Mouse (Mus musculus): ENCODE data around the gene Rusc2. TPM values are rescaled to one million over a fixed set of nuclear protein-coding genes. Genes with fewer than 3 reads are reported as not detected.

The Rusc2 gene
- total RNA-seq, 1 experiment = 19.0 TPM

GRCm38 (mm10) chr4:43367787-43368186, 14.0 kb upstream of the Rusc2 start:
- H3K27ac ChIP-seq (ENCODE audit: insufficient read depth, low read depth, low read length, poor library complexity, severe bottlenecking) = no peak overlapping the region
- DNase-seq (ENCODE audit: low read depth, low spot score) = no peak
- H3K9ac ChIP-seq (ENCODE audit: insufficient read depth, low read depth, low read length, poor library complexity, severe bottlenecking) = no peak overlapping the region
- in situ Hi-C loops (cut with MboI; ENCODE audit: low sequenced_read_pairs in 2 of 2, unreplicated experiment in 2 of 2) = no loop called here
- no peaks in the 10 kb centered on the region for H3K9me3 ChIP-seq (ENCODE audit: control insufficient read depth, insufficient read depth, low read depth, low read length)
- H3K4me1 ChIP-seq (ENCODE audit: control insufficient read depth in 2 of 2, insufficient read depth in 2 of 2, low read length in 2 of 2, poor library complexity in 1 of 2) = peaks cover 0 to 4% of the 10 kb centered on the region in 2 experiments; a peak in 1 of 4 replicates
- no peaks in the 10 kb centered on the region for H3K36me3 ChIP-seq (ENCODE audit: control insufficient read depth, insufficient read depth, low read length, poor library complexity, severe bottlenecking)
- no peak overlapping the region for H3K4me3 ChIP-seq (ENCODE audit: insufficient read depth in 1 of 2, low read depth in 1 of 2, low read length in 2 of 2, poor library complexity in 1 of 2, severe bottlenecking in 1 of 2)
- TF ChIP-seq ZC3H11A (IDR thresholded peaks at IDR 0.05; ENCODE audit: borderline replicate concordance, low read depth, low read length) (no peak), CHD2 (IDR thresholded peaks at IDR 0.05; ENCODE audit: low read depth, low read length) (no peak), MAFK (IDR thresholded peaks at IDR 0.05; ENCODE audit: insufficient read depth, low read depth, low read length) (no peak), ZNF384 (IDR thresholded peaks at IDR 0.05; ENCODE audit: low read depth, low read length) (no peak), HCFC1 (IDR thresholded peaks at IDR 0.05; ENCODE audit: borderline replicate concordance, insufficient read depth, low read length) (no peak)

DNA sequence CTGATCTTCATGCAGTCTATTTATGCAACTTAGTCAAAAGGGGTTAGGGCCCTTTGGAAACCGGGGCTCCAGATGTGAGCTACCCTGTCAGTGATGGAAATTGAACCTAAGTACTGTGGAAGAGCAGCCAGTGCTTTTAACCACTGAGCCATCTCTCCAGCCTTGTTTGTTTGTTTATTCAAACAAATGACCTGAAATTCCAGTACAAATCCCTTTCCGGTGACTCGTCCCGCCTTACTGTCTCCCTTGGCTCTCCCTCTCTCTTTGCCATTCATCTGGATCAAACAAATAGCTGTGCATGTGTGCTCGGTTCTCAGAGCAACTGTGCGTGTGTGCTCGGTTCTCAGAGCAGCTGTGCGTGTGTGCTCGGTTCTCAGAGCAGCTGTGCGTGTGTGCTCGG, 10.4 kb upstream of the Rusc2 start:
- in situ Hi-C loops (cut with MboI; ENCODE audit: low sequenced_read_pairs in 2 of 2, unreplicated experiment in 2 of 2) = no loop called here
- Histone ChIP-seq H3K9ac (ENCODE audit: insufficient read depth, low read depth, low read length, poor library complexity, severe bottlenecking) (no peak overlapping the region), H3K36me3 (ENCODE audit: control insufficient read depth, insufficient read depth, low read length, poor library complexity, severe bottlenecking) (no peaks in the 10 kb centered on the region), H3K4me1 (ENCODE audit: control insufficient read depth in 2 of 2, insufficient read depth in 2 of 2, low read length in 2 of 2, poor library complexity in 1 of 2) (peaks cover 0 to 4% of the 10 kb centered on the region in 2 experiments; a peak in 1 of 4 replicates), H3K9me3 (ENCODE audit: control insufficient read depth, insufficient read depth, low read depth, low read length) (no peaks in the 10 kb centered on the region), H3K4me3 (ENCODE audit: insufficient read depth in 1 of 2, low read depth in 1 of 2, low read length in 2 of 2, poor library complexity in 1 of 2, severe bottlenecking in 1 of 2) (no peak overlapping the region), H3K27ac (ENCODE audit: insufficient read depth, low read depth, low read length, poor library complexity, severe bottlenecking) (no peak overlapping the region)
- no peak for TF ChIP-seq ZNF384 (IDR thresholded peaks at IDR 0.05; ENCODE audit: low read depth, low read length)
- TF ChIP-seq CHD2 (IDR thresholded peaks at IDR 0.05; ENCODE audit: low read depth, low read length) = no peak
- no peak for TF ChIP-seq ZC3H11A (IDR thresholded peaks at IDR 0.05; ENCODE audit: borderline replicate concordance, low read depth, low read length)
- TF ChIP-seq MAFK (IDR thresholded peaks at IDR 0.05; ENCODE audit: insufficient read depth, low read depth, low read length) = no peak
- TF ChIP-seq HCFC1 (IDR thresholded peaks at IDR 0.05; ENCODE audit: borderline replicate concordance, insufficient read depth, low read length) = no peak
- no peak for DNase-seq (ENCODE audit: low read depth, low spot score)

- Histone ChIP-seq H3K27ac (ENCODE audit: insufficient read depth, low read depth, low read length, poor library complexity, severe bottlenecking) (no peak overlapping the region), H3K9me3 (ENCODE audit: control insufficient read depth, insufficient read depth, low read depth, low read length) (no peaks in the 10 kb centered on the region), H3K9ac (ENCODE audit: insufficient read depth, low read depth, low read length, poor library complexity, severe bottlenecking) (no peak overlapping the region), H3K36me3 (ENCODE audit: control insufficient read depth, insufficient read depth, low read length, poor library complexity, severe bottlenecking) (no peaks in the 10 kb centered on the region), H3K4me3 (ENCODE audit: insufficient read depth in 1 of 2, low read depth in 1 of 2, low read length in 2 of 2, poor library complexity in 1 of 2, severe bottlenecking in 1 of 2) (no peak overlapping the region), H3K4me1 (ENCODE audit: control insufficient read depth in 2 of 2, insufficient read depth in 2 of 2, low read length in 2 of 2, poor library complexity in 1 of 2) (peaks cover 0 to 4% of the 10 kb centered on the region in 2 experiments; a peak in 1 of 4 replicates)
- no peak for DNase-seq (ENCODE audit: low read depth, low spot score)
- TF ChIP-seq ZC3H11A (IDR thresholded peaks at IDR 0.05; ENCODE audit: borderline replicate concordance, low read depth, low read length) (no peak), ZNF384 (IDR thresholded peaks at IDR 0.05; ENCODE audit: low read depth, low read length) (no peak), MAFK (IDR thresholded peaks at IDR 0.05; ENCODE audit: insufficient read depth, low read depth, low read length) (no peak), HCFC1 (IDR thresholded peaks at IDR 0.05; ENCODE audit: borderline replicate concordance, insufficient read depth, low read length) (no peak), CHD2 (IDR thresholded peaks at IDR 0.05; ENCODE audit: low read depth, low read length) (no peak)
- in situ Hi-C loops (cut with MboI; ENCODE audit: low sequenced_read_pairs in 2 of 2, unreplicated experiment in 2 of 2) = no loop called here
Measured at GRCm38 (mm10) chr4:43372155-43372554, 9.6 kb upstream of the Rusc2 start.

DNA sequence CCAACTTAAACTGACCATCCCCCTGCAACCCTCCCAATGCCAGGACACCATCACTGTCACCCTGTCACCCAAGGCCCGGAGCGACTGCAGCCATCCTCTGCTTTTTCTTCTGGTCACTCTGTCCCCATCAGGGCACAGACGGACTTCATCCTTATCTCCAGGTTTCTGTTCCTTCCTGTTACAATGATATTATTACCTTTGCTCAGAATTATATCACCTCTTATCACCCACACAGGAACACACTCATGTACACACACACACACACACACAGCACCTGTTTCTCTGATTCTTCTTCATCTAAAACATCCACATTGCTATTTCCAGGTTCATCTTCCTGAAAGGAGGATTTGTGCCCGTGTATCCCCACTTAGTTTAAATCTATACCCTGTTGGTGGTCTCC, 7.5 kb upstream of the Rusc2 start:
- no peak for DNase-seq (ENCODE audit: low read depth, low spot score)
- H3K9me3 ChIP-seq (ENCODE audit: control insufficient read depth, insufficient read depth, low read depth, low read length) = no peaks in the 10 kb centered on the region
- in situ Hi-C loops (cut with MboI; ENCODE audit: low sequenced_read_pairs in 2 of 2, unreplicated experiment in 2 of 2) = no loop called here
- no peak overlapping the region for H3K27ac ChIP-seq (ENCODE audit: insufficient read depth, low read depth, low read length, poor library complexity, severe bottlenecking)
- no peak overlapping the region for H3K4me3 ChIP-seq (ENCODE audit: insufficient read depth in 1 of 2, low read depth in 1 of 2, low read length in 2 of 2, poor library complexity in 1 of 2, severe bottlenecking in 1 of 2)
- TF ChIP-seq ZC3H11A (IDR thresholded peaks at IDR 0.05; ENCODE audit: borderline replicate concordance, low read depth, low read length) (no peak), MAFK (IDR thresholded peaks at IDR 0.05; ENCODE audit: insufficient read depth, low read depth, low read length) (no peak), ZNF384 (IDR thresholded peaks at IDR 0.05; ENCODE audit: low read depth, low read length) (no peak), HCFC1 (IDR thresholded peaks at IDR 0.05; ENCODE audit: borderline replicate concordance, insufficient read depth, low read length) (no peak), CHD2 (IDR thresholded peaks at IDR 0.05; ENCODE audit: low read depth, low read length) (no peak)
- H3K9ac ChIP-seq (ENCODE audit: insufficient read depth, low read depth, low read length, poor library complexity, severe bottlenecking) = no peak overlapping the region
- no peaks in the 10 kb centered on the region for H3K36me3 ChIP-seq (ENCODE audit: control insufficient read depth, insufficient read depth, low read length, poor library complexity, severe bottlenecking)
- H3K4me1 ChIP-seq (ENCODE audit: control insufficient read depth in 2 of 2, insufficient read depth in 2 of 2, low read length in 2 of 2, poor library complexity in 1 of 2) = peaks cover 0 to 4% of the 10 kb centered on the region in 2 experiments; a peak in 1 of 4 replicates

GRCm38 (mm10) chr4:43379601-43380000, 2.2 kb upstream of the Rusc2 start:
- H3K4me3 ChIP-seq (ENCODE audit: insufficient read depth in 1 of 2, low read depth in 1 of 2, low read length in 2 of 2, poor library complexity in 1 of 2, severe bottlenecking in 1 of 2) = no peak overlapping the region
- TF ChIP-seq MAFK (IDR thresholded peaks at IDR 0.05; ENCODE audit: insufficient read depth, low read depth, low read length) (no peak), CHD2 (IDR thresholded peaks at IDR 0.05; ENCODE audit: low read depth, low read length) (no peak), ZNF384 (IDR thresholded peaks at IDR 0.05; ENCODE audit: low read depth, low read length) (no peak), ZC3H11A (IDR thresholded peaks at IDR 0.05; ENCODE audit: borderline replicate concordance, low read depth, low read length) (no peak), HCFC1 (IDR thresholded peaks at IDR 0.05; ENCODE audit: borderline replicate concordance, insufficient read depth, low read length) (no peak)
- no peak overlapping the region for H3K27ac ChIP-seq (ENCODE audit: insufficient read depth, low read depth, low read length, poor library complexity, severe bottlenecking)
- no peak overlapping the region for H3K9ac ChIP-seq (ENCODE audit: insufficient read depth, low read depth, low read length, poor library complexity, severe bottlenecking)
- H3K9me3 ChIP-seq (ENCODE audit: control insufficient read depth, insufficient read depth, low read depth, low read length) = no peaks in the 10 kb centered on the region
- H3K36me3 ChIP-seq (ENCODE audit: control insufficient read depth, insufficient read depth, low read length, poor library complexity, severe bottlenecking) = no peaks in the 10 kb centered on the region
- peaks cover 3 to 6% of the 10 kb centered on the region in 2 experiments; a peak in 3 of 4 replicates for H3K4me1 ChIP-seq (ENCODE audit: control insufficient read depth in 2 of 2, insufficient read depth in 2 of 2, low read length in 2 of 2, poor library complexity in 1 of 2)
- no peak for DNase-seq (ENCODE audit: low read depth, low spot score)
- in situ Hi-C loops (cut with MboI; ENCODE audit: low sequenced_read_pairs in 2 of 2, unreplicated experiment in 2 of 2) = no loop called here
